Mouse (Mus musculus) c-Kit-positive CD71-negative TER-119-negative erythroid progenitor cells, embryonic 14.5 days (primary cell): Measurements from ENCODE around the gene Gnl1.
"Not testable (repeated sequence)": the region's sequence is repeated elsewhere in the genome, so short reads cannot be mapped to it uniquely, and the experiment has no call there.

Experiments used
- DNase-seq: peaks from one replicate; pipeline ENCODE4 v3.0.0-alpha.2; 2013; ENCODE audit warnings: low read depth

Gene Gnl1

DNA sequence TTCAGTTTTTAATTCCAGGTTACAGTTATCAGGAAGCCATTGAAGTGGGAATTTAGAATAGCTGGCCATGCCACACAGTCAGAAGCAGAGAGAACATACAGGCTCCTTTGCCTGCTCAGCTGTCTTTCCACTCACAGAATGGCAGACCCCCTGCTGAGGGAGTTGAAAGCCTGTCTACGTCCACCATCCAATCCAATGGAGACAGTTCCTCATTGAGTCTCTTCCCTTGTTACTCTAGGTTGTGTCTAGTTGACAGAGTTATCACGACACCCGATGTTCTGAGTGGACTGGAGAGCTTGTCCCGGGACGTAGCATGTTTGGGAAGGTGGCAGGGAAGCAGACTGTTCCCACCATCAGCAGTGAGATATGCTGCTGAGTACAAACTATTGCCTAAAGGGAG lies 45.5 kb downstream of the Gnl1 start:
- DNase-seq = no peak

GRCm38 (mm10) chr17:36025901-36026300 lies 46.2 kb downstream of the Gnl1 start:
- DNase-seq = no peak

DNA sequence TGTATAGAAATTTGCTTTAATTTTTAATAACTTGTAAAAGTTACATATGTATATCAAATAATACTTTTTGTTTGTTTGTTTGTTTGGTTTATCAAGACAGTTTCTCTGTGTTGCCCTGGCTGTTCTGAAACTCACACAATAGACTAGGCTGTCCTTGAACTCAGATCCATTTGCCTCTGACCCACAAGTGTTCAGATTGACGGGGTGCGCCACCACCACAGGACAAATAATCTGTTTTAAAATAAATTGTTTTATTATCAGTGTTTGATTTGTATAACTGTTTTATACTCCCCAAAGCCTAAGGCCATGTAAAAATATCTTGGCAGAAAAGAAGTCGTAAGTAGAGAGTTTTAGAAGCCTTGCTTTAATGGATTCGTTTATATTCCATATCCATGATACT lies 48.0 kb downstream of the Gnl1 start:
- no peak for DNase-seq

GRCm38 (mm10) chr17:36028879-36029619 lies 49.4 kb downstream of the Gnl1 start:
- DNase-seq = no peak

- DNase-seq = not testable (repeated sequence)
These were observed 50.5 kb downstream of the Gnl1 start for GRCm38 (mm10) chr17:36030046-36030702.

GRCm38 (mm10) chr17:36030703-36031582 lies 51.3 kb downstream of the Gnl1 start:
- not testable (repeated sequence) for DNase-seq

GRCm38 (mm10) chr17:36031583-36032331 lies 52.1 kb downstream of the Gnl1 start:
- not testable (repeated sequence) for DNase-seq

DNA sequence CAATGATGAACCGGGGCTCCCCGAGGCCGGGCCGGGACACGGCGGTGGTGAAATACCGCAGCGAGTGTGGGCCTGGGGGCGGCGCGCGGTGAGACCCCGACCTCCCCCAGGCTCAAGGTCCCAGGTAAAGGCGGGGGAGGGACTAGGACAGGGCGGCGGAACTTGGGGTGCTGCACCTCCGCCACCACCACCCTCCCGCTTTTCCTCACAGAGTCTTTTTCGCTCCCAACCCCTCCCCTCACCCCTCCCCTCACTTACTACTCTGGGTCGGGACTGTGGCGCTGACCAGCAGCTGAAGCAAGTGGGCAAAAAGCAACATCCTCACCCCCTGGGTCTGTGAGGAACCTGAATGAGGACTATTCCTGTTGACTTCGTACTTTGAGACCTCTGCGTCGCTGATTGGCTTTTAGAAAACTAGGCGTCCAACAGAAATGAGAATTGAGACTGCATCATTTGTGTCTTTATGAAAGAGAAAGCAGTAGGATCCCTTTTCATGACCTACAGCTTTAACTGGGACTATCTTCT lies 52.8 kb downstream of the Gnl1 start, which contains the start of gene H2-T23:
Gene H2-T23, minus strand, starts transcription at position 505 of the 525 bp plus-strand sequence.
- DNase-seq = not testable (repeated sequence)

GRCm38 (mm10) chr17:36034524-36034923 lies 54.9 kb downstream of the Gnl1 start:
- not testable (repeated sequence) for DNase-seq

- not testable (repeated sequence) for DNase-seq
These were observed 55.5 kb downstream of the Gnl1 start for GRCm38 (mm10) chr17:36035010-36035638.

DNA sequence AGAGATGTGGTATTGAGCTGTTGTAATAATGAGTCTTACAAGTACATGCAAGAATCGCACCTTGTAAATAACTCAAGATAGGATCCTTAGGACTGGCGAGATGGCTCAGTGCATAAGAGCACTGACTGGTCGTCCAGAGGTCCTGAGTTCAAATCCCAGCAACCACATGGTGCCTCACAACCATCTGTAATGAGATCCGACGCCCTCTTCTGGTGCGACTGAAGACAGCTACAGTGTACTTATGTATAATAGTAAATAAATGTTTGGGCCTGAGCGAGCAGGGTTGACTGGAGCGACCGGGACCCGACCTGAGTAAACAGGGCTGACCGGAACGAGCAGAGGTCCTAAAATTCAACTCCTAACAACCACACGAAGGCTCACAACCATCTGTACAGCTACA lies 56.5 kb downstream of the Gnl1 start:
- not testable (repeated sequence) for DNase-seq
